Mouse (Mus musculus) brain, adult 2 months (tissue): ENCODE data around the gene Emp1.

Source experiments
- DNase-seq: peaks from one replicate; pipeline ENCODE4 v3.0.0; 2011; ENCODE audit warnings: low read depth, low spot score

The Emp1 gene

DNA sequence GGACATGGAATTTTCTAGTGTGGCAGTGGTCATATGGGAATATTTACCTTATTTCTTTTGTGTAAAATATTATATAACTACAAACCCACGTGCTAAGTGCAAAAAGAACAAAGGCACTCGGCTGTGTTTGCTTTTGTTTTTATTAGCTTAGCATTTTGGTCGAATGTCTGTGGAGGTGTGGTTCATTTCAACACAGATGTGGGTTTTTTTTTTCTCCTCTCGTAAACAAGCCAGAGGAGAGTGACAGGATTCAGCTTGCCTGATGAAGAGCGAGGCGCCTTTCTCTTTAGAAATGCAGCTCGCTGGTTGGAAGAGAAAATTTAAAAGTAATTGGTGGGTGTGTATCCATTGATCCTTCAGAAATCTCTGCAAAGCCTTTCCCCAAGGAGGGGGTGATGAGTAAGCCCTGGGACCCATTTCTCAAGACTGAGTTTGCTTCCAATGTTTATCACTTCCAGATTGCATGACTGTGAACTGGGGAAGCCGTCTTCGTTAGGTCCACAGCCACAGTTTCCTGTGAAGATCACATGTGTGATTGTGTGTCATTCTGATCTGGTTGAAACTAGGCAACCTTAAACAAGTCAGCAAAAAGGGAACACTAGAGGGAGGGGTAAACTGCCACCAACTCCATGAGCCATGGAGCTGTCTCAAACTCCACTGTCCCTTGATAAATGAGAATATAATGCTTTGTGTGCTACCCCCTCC, 1.8 kb downstream of the Emp1 start:
- no peak for DNase-seq

DNA sequence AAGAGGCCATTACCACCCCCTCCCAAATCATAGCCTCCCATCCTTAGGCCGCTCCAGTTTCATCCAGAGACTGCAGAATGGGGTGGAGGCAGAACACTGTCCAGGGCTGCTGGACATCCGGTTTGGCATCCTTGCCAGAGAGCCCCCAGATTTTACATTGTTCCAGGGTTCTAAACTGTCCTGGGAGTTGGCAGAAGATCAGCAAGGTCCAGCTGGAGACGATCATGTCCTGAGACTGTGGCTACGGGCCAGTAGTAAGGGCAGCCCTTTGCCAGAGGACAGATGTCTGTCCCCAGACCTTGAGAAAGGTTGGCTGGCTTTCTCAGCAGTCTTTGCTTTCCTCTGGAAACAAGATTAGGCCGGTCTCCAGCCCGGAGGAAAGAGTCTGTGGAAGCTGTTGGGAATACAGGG, 2.6 kb downstream of the Emp1 start:
- no peak for DNase-seq

GRCm38 (mm10) chr6:135365614-135366013, 3.3 kb downstream of the Emp1 start:
- DNase-seq: no peak

- DNase-seq: no peak
These were observed 5.9 kb downstream of the Emp1 start for GRCm38 (mm10) chr6:135368230-135368629.

DNA sequence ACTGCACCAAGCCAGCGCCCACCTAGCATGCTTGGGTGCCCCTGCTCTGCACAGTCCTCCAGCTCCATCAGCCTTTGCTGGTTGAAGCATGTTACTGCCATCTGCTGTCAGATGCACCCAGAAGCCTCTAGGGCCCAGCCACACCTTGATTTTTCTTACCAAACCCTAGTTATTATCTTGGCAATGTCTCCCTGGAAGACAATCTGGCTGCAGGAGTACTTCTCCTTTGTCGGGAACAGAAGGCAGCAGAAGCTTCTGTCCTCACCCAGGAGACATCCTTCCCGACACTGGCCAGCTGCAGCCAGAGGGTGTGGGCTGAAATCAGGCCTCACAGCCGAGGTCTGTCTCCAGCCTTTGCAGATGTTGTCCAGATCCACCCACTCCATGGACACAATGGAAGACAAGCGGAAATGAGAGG, 7.2 kb downstream of the Emp1 start:
- peak; percentile 69 for DNase-seq

- no peak for DNase-seq
These were observed 8.6 kb downstream of the Emp1 start for GRCm38 (mm10) chr6:135370954-135371353.

DNA sequence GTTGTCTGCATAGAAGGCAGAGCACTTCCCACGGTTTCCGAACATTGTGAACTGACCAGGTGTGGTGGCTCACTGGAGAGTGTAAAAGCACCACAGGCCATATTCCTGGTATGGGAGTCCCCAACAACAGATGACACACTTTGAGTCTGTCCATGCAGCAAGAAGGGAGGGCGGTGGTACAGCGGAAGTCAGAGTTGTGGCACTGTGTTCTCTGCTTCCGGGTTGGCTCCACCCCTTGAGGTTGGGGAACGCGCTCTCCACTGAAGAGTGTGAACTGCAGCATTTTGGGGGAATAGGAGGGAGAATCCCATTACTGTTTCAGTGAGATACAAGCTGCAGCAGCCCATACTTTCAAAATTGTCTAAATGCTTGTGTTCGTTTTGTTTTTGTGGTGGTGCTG, 11.0 kb downstream of the Emp1 start:
- no peak for DNase-seq

DNA sequence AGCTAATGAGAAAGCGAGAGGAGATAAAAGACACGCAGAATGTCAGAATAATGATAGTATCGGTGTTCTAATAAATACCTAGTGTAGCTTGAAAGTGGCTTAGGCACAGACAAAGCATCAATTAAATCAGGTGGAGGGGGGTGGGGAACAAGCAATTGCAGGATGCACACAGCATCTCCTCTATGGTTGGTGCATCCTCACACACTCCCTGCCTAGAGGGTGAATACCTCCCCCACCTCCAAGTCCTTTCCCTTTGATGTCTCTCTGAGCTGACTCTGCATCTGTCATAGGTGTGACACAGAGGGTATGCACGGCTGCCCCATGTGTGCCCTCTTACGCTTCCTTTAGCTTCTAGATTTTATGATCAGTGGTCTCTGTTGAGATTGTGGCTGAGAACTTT, 13.5 kb downstream of the Emp1 start:
- DNase-seq: no peak

DNA sequence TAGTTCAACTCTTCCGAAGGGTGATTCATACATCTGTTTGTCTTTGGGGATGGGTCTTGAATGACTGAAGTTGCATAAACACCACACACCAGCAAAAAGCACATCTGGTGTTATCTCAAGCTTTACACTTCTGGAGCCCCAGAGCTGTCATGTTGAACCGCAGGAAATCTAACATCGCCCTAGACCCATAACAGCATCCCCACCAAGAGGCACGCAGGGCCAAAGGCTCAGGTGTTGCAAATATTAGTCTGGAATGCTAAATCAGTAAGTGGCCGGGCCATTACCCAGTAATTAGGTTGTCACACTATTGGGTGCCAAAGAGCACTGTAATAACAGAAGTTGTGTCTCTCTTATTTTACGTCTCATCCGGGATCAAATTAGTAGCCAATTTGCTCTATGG, 13.9 kb downstream of the Emp1 start:
- no peak for DNase-seq

DNA sequence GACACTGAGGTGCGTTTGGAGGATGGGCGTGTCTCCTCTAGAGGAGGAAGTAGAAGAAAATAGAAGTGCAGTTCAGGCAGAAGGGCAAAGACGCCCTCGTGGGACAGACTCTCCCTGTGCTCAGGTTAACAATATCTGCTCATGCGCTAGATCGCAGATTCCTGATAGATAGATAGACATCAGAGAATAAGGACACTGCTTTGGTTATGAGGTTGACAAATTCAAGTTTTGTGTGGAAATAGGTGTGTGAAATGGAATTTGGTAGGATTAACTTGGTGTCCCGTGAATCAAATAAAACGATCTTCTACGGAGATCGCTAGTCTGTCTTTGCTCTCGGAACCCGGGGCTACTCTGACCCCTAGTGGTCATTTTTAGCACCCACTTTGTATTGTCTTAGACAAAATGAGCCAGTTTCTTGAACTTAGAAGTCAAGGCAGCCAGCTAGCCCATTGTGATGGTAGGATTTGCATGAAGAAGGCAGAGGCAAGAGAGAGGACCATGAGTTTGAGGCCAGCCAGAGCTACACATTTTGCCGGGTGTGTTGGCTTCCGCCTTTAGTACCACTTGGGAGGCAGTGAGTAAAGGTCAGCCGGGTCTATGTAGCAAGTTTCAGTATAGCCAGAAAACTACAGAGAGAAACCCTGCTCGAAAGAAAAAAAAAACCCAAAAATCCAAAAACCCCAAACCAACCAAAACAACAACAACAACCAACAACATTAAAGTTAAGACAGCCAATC, 15.4 kb downstream of the Emp1 start:
- DNase-seq: peak; percentile 75

DNA sequence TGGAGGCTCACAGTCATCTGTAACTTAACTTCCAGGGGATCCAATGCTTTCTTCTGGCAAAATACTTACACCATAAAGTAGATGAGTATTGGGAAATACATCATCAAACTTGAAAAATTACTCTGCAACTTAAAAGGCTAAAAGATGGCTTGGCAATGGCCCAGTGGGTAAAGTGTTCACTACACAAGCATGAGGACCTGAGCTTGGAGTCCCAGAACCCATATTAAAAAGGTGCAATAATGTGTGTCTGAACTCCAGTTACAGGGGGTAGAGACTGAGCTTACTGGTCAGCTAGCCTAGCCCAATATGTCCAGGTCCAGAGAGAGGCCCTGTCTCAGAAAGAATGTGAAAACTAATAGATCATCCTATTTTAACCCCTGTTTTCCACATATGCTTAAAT, 21.6 kb downstream of the Emp1 start:
- no peak for DNase-seq

DNA sequence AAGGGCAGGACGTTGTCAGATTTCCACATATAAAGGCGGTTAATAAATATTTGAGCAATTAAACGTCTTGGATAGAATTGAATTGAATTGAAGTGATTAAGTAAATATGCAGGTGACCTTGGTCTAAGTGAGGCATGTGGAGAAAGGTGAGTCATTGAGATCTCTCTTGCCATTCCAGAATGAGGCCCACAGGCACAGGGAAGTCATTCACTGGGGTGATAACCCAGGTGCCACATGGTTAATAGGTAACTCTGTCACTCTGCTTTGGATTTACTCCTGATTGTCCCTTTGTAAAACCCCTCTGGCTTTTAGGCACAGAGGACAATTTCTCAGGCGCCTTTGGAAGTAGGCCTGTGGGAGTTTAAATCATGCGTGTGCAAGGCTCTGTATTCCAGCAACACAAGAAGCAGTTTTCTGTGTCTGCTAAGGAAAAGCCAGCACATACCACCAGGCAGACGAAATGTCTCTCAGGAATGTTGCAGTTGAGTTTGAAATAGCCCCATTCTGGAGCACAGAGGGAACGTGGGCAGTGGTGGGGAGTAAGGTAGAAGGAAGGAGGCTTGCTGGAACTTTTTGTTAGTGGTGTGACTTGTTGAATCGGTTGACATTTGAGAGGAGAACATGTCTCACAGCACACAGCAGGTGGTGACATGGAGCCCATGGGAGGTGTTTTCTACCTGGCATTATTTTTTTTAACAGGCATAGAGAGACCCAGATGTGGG, 23.6 kb downstream of the Emp1 start:
- DNase-seq: peak; percentile 84

- no peak for DNase-seq
These were observed 25.3 kb downstream of the Emp1 start for GRCm38 (mm10) chr6:135387653-135388052.

- DNase-seq: no peak
These were observed 26.4 kb downstream of the Emp1 start for GRCm38 (mm10) chr6:135388711-135389110.

GRCm38 (mm10) chr6:135390398-135390797, 28.1 kb downstream of the Emp1 start:
- no peak for DNase-seq

DNA sequence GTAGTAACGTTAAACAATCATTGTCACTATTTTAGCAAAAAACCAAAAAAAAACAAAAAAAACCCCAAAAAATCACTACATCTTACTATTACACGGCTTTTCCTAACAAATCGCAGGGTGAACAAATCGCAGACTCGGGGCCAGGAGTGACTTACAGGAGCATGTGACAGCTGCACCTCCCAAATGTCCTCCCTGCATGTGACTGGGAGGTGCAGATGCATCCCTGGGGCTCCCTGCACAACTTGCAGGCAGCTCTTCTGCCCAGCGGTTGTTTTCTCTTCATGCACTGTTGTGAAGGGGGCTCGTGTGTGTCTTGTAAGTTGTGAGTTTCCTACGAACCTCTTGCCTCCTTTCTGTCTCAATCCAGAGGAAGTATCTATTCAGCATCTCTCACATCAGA, 33.0 kb downstream of the Emp1 start:
- no peak for DNase-seq

DNA sequence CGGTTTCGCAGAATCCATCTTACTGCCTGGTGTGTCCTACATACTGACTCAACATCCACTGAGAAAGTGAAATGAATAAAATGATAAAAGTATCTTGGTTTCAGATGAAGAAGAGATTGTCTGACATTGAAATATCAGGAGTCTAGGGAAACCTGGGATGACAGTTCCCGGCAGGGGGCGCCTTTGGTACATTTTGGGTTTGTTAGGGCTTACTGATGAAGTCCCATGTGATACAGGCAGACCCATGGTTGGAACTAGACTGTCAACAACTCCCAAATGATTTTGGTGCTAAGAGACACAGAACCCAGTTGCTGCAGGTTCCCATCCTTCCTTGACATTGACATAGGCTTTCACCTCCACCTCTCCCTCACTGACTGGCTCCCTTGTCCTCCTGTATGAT, 34.7 kb downstream of the Emp1 start:
- DNase-seq: no peak

- no peak for DNase-seq
These were observed 35.4 kb downstream of the Emp1 start for GRCm38 (mm10) chr6:135397788-135398187.

DNA sequence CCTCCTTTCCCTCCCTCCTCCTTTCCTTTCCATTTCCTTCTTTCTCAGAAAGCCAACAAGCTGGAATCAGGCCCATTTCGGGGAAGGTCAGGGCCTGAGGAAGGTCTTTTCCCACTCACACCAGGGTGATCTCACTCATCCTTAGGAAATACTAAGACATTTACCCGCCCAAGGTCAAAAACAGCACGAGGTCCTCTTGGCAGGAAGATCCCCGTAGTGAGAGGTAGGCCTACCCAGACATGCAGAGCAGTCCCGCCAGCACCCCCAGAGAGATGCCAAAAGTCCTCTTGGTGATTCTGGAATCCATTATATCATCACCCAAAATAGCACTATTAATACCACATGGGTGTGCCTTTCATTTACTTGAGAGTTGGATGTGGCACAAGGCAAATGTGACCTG, 36.5 kb downstream of the Emp1 start:
- no peak for DNase-seq

GRCm38 (mm10) chr6:135400306-135400705, 38.0 kb downstream of the Emp1 start:
- peak; percentile 76 for DNase-seq

DNA sequence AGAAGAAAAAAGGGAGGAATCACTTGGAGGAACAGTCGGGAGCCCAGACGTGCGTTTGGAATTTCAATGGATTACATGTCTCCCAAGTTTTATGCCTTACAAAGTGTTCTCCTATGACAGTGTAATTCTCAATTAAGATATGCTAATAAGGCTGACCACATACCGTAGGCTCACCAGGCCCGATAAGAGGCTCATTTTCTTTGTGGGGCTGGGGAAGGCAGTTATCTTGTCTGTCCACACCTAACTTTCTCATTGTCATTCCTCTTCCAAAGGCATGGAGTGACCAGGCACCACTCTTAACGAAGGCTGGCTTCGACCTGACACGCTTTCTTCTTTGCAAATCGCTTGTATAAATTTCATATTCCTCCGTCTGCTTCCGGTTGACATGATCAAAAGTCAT, 42.7 kb downstream of the Emp1 start:
- no peak for DNase-seq

GRCm38 (mm10) chr6:135407323-135407722, 45.0 kb downstream of the Emp1 start:
- peak; percentile 41 for DNase-seq
